Mouse (Mus musculus): Measurements from ENCODE around the gene Dus2. TPM values are rescaled to one million over a fixed set of nuclear protein-coding genes. Genes with fewer than 3 reads are reported as not detected.

Gene Dus2
- polyA plus RNA-seq, 1 experiment from 2014 or later, result 23.2 TPM

- Histone ChIP-seq H3K4me1 (ENCODE audit: control insufficient read depth, insufficient read depth, low read length) (0 out of 2 replicates have a peak, but pooled peaks cover 6% of the 10 kb centered on the region), H3K36me3 (ENCODE audit: control insufficient read depth, insufficient read depth, low read length) (peaks cover 36% of the 10 kb centered on the region), H3K27me3 (ENCODE audit: control insufficient read depth, insufficient read depth, low read length) (no peaks in the 10 kb centered on the region), H3K9ac (replicated peaks; ENCODE audit: low read length) (no peak overlapping the region), H3K4me2 (ENCODE audit: low read length) (no peak overlapping the region), H3K9me3 (ENCODE audit: control insufficient read depth, low read length) (no peaks in the 10 kb centered on the region), H3K4me3 (replicated peaks; ENCODE audit: low read depth, low read length) (no peak overlapping the region), H3K27ac (replicated peaks; ENCODE audit: low read depth, low read length) (no peak overlapping the region)
- peak; percentile 14 for DNase-seq
- no peak for ATAC-seq (ENCODE audit: low FRiP score, low TSS enrichment)
- WGBS, result 47% methylated on average over 3 of the region's 3 CpGs
Measured at GRCm38 (mm10) chr8:106055038-106055437, 63.9 kb downstream of the Dus2 start.

DNA sequence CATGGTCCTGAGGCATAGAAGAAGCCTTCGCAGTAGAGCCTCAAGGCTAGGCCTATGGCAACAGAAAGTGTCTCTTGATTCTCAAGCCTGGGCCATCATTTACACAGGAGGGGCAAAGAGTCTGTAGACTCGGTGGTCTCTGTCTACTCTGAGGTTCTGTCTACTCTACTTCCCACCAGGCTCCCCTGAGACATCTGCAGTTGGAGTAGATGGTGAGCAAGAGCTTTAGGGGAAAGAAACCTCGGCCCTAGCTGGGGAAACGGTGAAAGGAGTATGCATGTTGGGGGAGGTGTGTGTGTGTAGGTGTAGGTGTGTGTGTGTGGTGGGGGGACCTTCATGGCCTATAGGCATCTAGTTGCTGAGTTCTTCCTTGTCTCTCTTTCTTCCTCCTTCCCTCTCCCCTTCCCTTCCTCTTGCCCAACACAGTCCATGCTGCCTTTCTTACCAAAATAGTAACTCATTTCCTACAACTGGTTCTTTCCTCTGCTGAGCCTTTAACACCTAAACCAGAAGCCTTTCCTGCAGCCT, 65.4 kb downstream of the Dus2 start:
- Histone ChIP-seq H3K4me2 (ENCODE audit: low read length) (no peak overlapping the region), H3K27me3 (ENCODE audit: control insufficient read depth, insufficient read depth, low read length) (no peaks in the 10 kb centered on the region), H3K36me3 (ENCODE audit: control insufficient read depth, insufficient read depth, low read length) (peaks cover 22% of the 10 kb centered on the region), H3K9ac (replicated peaks; ENCODE audit: low read length) (no peak overlapping the region), H3K27ac (replicated peaks; ENCODE audit: low read depth, low read length) (no peak overlapping the region), H3K4me1 (ENCODE audit: control insufficient read depth, insufficient read depth, low read length) (peaks cover 17% of the 10 kb centered on the region), H3K4me3 (replicated peaks; ENCODE audit: low read depth, low read length) (no peak overlapping the region), H3K9me3 (ENCODE audit: control insufficient read depth, low read length) (no peaks in the 10 kb centered on the region)
- 87% methylated on average over 4 of the region's 4 CpGs for WGBS
- ATAC-seq (ENCODE audit: low FRiP score, low TSS enrichment), result no peak
- no peak for DNase-seq

- under 1% methylated on average over 52 of the region's 52 CpGs for WGBS
- DNase-seq, result peak; percentile 98
- Histone ChIP-seq H3K4me2 (ENCODE audit: low read length) (peak within 1 kb of the TSS; percentile 78), H3K27ac (replicated peaks; ENCODE audit: low read depth, low read length) (peak within 1 kb of the TSS; percentile 89), H3K9ac (replicated peaks; ENCODE audit: low read length) (peak within 1 kb of the TSS; percentile 73), H3K9me3 (ENCODE audit: control insufficient read depth, low read length) (no peaks in the 10 kb centered on the region), H3K27me3 (ENCODE audit: control insufficient read depth, insufficient read depth, low read length) (no peaks in the 10 kb centered on the region), H3K36me3 (ENCODE audit: control insufficient read depth, insufficient read depth, low read length) (no peaks in the 10 kb centered on the region; the same call in 1 of the 2 replicates), H3K4me3 (replicated peaks; ENCODE audit: low read depth, low read length) (peak within 1 kb of the TSS; percentile 86), H3K4me1 (ENCODE audit: control insufficient read depth, insufficient read depth, low read length) (peaks cover 20% of the 10 kb centered on the region)
- peak; percentile 98 for ATAC-seq (ENCODE audit: low FRiP score, low TSS enrichment)
Measured at GRCm38 (mm10) chr8:106058731-106059612, 67.8 kb downstream of the Dus2 start, which contains the start of gene Nfatc3. TSS of gene Nfatc3 (plus strand) at chr8:106058840.

DNA sequence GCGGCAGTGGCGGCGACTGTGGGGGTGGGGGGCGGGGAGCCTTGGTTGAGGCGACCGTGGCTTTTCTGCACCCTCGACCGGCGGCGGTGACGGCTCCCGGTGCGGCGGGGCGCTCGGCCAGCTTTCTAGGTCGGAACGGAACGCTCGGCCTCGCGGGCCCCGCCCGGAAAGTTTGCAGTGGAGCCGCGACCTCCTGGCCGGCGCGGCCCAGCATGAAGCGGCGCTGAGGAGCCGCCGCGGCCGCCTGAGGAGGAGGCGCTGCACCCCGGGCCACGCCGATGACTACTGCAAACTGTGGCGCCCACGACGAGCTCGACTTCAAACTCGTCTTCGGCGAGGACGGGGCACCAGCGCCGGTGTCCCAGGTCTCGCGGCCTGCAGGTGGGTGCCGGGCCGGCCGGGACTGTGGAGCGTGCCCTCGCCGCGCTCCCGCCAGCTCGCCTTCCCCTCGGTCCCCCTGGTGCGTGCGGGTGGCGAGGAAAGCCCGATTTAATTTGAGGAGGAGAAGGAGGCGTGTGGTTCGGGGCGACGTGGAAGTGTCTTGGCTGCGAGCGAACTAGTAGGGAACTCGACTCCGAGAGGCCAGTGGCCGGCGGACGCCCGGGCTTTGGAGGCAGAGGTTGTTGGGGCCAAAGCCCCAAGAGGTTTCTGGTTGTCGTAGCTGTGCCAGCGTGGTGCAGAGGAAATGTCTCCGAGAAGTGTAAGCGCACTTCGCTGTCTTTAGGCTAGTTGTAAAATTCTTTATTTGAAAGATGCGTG, 68.7 kb downstream of the Dus2 start:
- Histone ChIP-seq H3K36me3 (ENCODE audit: control insufficient read depth, insufficient read depth, low read length) (no peaks in the 10 kb centered on the region), H3K9ac (replicated peaks; ENCODE audit: low read length) (peak overlapping the region; percentile 73), H3K27ac (replicated peaks; ENCODE audit: low read depth, low read length) (peak overlapping the region; percentile 89), H3K4me2 (ENCODE audit: low read length) (peak overlapping the region; percentile 78), H3K4me3 (replicated peaks; ENCODE audit: low read depth, low read length) (peak overlapping the region; percentile 86), H3K27me3 (ENCODE audit: control insufficient read depth, insufficient read depth, low read length) (no peaks in the 10 kb centered on the region), H3K9me3 (ENCODE audit: control insufficient read depth, low read length) (no peaks in the 10 kb centered on the region), H3K4me1 (ENCODE audit: control insufficient read depth, insufficient read depth, low read length) (peaks cover 20% of the 10 kb centered on the region)
- ATAC-seq (ENCODE audit: low FRiP score, low TSS enrichment) (peak; percentile 81), DNase-seq (no peak)
- WGBS, result under 1% methylated on average over 81 of the region's 83 CpGs

DNA sequence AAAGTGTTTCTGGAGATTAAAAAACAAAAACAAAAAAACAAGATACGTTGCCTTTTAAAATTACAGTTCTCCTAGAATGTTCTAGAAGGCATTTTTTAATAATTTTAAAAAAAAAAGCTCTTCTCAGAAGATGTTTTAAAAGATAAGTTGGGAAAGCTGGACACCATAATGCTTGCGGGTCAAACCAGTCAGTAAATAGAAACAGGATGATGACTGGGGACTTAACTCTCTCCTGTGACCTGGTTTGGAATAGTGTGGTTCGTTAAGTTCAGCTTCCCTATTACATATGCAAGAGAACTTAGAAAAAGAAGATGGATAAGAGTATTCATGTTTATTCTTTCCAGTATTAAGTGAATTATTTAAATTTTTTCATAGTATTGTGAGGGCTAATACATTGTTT, 69.4 kb downstream of the Dus2 start:
- DNase-seq (peak; percentile 2), ATAC-seq (ENCODE audit: low FRiP score, low TSS enrichment) (no peak)
- Histone ChIP-seq H3K36me3 (ENCODE audit: control insufficient read depth, insufficient read depth, low read length) (no peaks in the 10 kb centered on the region), H3K27me3 (ENCODE audit: control insufficient read depth, insufficient read depth, low read length) (no peaks in the 10 kb centered on the region), H3K27ac (replicated peaks; ENCODE audit: low read depth, low read length) (no peak overlapping the region), H3K4me2 (ENCODE audit: low read length) (peak overlapping the region; percentile 78), H3K4me3 (replicated peaks; ENCODE audit: low read depth, low read length) (peak overlapping the region; percentile 86), H3K9me3 (ENCODE audit: control insufficient read depth, low read length) (no peaks in the 10 kb centered on the region), H3K4me1 (ENCODE audit: control insufficient read depth, insufficient read depth, low read length) (peaks cover 20% of the 10 kb centered on the region), H3K9ac (replicated peaks; ENCODE audit: low read length) (peak overlapping the region; percentile 73; the same call in 1 of the 2 replicates)
- WGBS, result 6% methylated on average over 3 of the region's 3 CpGs

DNA sequence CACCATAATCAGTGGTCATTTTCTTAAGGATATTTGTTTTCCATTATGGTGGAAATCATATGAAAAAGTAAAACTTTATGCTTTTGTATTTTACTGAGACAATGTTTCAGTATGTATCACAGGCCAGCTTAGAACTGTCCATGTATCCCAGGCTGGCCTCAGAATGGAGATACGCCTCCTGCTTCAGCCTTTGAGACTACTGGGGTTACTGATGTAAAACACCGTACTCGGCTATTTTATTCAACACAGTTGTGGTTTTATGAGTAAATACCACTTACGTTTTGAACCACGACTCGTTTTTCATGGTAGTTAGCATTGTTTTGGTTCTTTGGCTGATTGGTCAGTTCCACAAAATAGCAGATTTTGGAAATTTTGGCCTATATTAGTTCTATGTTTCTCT, 70.5 kb downstream of the Dus2 start:
- WGBS, result 89% methylated on average over 6 of the region's 6 CpGs
- no peak for ATAC-seq (ENCODE audit: low FRiP score, low TSS enrichment)
- H3K4me1 ChIP-seq (ENCODE audit: control insufficient read depth, insufficient read depth, low read length), result peaks cover 20% of the 10 kb centered on the region
- H3K9me3 ChIP-seq (ENCODE audit: control insufficient read depth, low read length), result no peaks in the 10 kb centered on the region
- H3K27me3 ChIP-seq (ENCODE audit: control insufficient read depth, insufficient read depth, low read length), result no peaks in the 10 kb centered on the region
- H3K9ac ChIP-seq (replicated peaks; ENCODE audit: low read length), result no peak overlapping the region
- no peak overlapping the region for H3K27ac ChIP-seq (replicated peaks; ENCODE audit: low read depth, low read length)
- no peak overlapping the region for H3K4me3 ChIP-seq (replicated peaks; ENCODE audit: low read depth, low read length)
- H3K36me3 ChIP-seq (ENCODE audit: control insufficient read depth, insufficient read depth, low read length), result no peaks in the 10 kb centered on the region
- H3K4me2 ChIP-seq (ENCODE audit: low read length), result peak overlapping the region; percentile 78
- no peak for DNase-seq

- Histone ChIP-seq H3K4me1 (ENCODE audit: control insufficient read depth, insufficient read depth, low read length) (peaks cover 20% of the 10 kb centered on the region), H3K9ac (replicated peaks; ENCODE audit: low read length) (no peak overlapping the region), H3K9me3 (ENCODE audit: control insufficient read depth, low read length) (no peaks in the 10 kb centered on the region), H3K4me2 (ENCODE audit: low read length) (no peak overlapping the region), H3K4me3 (replicated peaks; ENCODE audit: low read depth, low read length) (no peak overlapping the region), H3K27ac (replicated peaks; ENCODE audit: low read depth, low read length) (no peak overlapping the region), H3K27me3 (ENCODE audit: control insufficient read depth, insufficient read depth, low read length) (no peaks in the 10 kb centered on the region), H3K36me3 (ENCODE audit: control insufficient read depth, insufficient read depth, low read length) (no peaks in the 10 kb centered on the region)
- DNase-seq, result no peak
- ATAC-seq (ENCODE audit: low FRiP score, low TSS enrichment), result no peak
- WGBS, result 98% methylated on average over 7 of the region's 7 CpGs
Measured at GRCm38 (mm10) chr8:106063046-106063445, 71.9 kb downstream of the Dus2 start.

DNA sequence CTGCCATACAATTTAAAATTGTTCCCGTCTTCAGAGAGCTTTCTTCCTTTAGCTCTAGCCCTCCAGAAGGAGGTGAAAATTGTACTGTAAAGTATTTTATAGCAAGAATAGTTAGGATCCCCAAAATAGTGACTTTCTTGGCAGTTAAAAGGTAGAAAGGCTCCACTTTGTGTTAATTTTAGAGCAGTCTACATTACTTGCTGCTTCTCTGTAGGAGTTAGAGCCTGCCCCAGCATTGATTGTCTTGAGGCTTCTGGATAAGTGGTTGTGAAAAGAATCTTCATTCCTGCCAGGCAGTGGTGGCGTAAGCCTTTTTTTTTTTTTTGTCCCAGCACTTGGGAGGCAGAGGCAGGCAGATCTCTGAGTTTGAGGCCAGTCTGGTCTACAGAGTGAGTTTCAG, 75.6 kb downstream of the Dus2 start:
- no peaks in the 10 kb centered on the region for H3K9me3 ChIP-seq (ENCODE audit: control insufficient read depth, low read length)
- no peaks in the 10 kb centered on the region for H3K27me3 ChIP-seq (ENCODE audit: control insufficient read depth, insufficient read depth, low read length)
- no peak overlapping the region for H3K9ac ChIP-seq (replicated peaks; ENCODE audit: low read length)
- no peak overlapping the region for H3K4me2 ChIP-seq (ENCODE audit: low read length)
- DNase-seq, result no peak
- no peaks in the 10 kb centered on the region for H3K36me3 ChIP-seq (ENCODE audit: control insufficient read depth, insufficient read depth, low read length)
- WGBS, result 97% methylated on average over 2 of the region's 2 CpGs
- H3K27ac ChIP-seq (replicated peaks; ENCODE audit: low read depth, low read length), result no peak overlapping the region
- ATAC-seq (ENCODE audit: low FRiP score, low TSS enrichment), result no peak
- peaks cover under 1% of the 10 kb centered on the region for H3K4me1 ChIP-seq (ENCODE audit: control insufficient read depth, insufficient read depth, low read length)
- H3K4me3 ChIP-seq (replicated peaks; ENCODE audit: low read depth, low read length), result no peak overlapping the region

All from midbrain, embryonic 14.5 days (tissue).